Mouse (Mus musculus) cerebellum, postnatal 36 days (tissue): ENCODE measurements around the gene Vmn1r211.
"Not testable (repeated sequence)": the region's sequence is repeated elsewhere in the genome, so short reads cannot be mapped to it uniquely, and the experiment has no call there.

Experiments
- DNase-seq, 2 experiments: peaks; one replicate each; pipeline ENCODE4 v3.0.0; 2021 to 2022; ENCODE audit warnings: mixed read lengths in 2 of 2

Vmn1r211 gene

DNA sequence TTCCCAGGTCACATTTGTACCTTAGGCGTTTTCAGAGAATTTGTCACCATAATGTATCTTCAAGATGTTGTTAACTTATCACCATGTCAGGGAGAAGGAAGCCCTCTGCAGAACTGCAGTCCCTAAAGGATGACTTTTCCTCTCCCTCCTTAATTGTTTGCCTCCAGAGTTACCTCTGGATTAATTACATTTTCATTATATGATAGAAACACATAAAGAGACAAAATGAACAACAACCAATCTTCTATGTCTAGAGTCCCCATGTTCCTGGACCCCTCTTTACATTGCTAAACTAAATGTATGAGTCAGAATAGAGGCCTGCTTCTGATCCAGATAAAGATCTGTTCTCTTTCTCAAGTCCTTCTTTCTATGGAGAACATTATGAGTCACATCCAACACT, at the start of gene Vmn1r211:
TSS of gene Vmn1r211 (minus strand) at position 101 of the 400 bp plus-strand sequence.
- no peak for DNase-seq

DNA sequence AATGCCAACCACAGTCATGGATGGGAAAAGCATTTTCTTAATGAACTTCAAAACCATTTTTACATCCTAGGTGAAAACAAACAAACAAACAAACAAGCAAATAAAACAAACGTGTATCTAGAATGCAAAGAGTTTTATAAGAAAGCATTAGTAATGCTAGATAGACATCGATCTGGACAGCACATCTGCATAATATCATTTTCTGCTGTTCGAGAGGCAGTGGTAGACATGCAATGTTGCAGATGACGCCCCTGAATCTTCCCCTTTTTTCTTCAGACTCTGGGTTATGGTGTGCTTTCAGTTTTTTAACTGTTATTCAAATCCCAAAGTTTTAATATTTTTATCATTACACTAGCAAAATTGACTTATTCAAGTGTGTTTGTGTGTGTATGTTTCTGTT, 26.7 kb upstream of the Vmn1r211 start, which contains the start of gene Vmn1r212:
TSS of gene Vmn1r212 (minus strand) at position 101 of the 400 bp plus-strand sequence.
- no peak for DNase-seq

DNA sequence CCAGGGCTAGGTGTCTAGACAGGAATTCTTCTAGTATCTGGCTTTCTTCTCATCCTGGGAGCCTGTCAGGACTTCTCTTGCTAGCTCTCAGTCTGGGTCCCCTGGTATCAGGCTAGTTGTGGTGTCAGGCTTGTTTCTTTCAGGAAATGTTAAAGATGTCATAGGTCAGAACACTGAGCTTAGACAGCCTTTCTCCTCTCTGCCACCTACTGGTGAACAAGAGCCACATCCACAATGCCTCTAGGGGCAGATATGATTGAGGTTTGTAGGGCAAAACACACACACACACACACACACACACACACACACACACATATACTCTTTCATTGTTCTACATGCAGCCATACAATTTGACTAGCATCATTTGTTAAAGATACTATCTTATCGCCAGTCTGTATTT, 21.9 kb upstream of the Vmn1r211 start:
- DNase-seq, result no peak

DNA sequence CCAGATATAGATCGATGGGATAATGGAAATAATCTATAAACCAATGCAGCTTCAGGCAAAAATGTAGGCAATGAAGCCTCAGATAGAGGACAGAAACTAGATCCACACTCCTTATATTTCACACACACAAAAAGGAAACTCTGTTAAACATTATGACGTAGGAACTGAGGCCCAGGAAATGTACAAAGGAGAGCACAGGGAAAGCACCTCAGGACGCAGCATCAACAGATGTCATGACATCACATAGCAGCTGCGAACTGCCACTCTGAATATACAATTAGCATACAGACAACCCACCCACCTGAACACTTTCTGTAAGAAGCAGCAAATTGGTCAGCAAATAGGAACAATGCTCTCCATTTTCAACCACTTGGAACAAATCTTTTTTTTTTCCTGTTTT, 2.6 kb downstream of the Vmn1r211 start:
- no peak for DNase-seq

DNA sequence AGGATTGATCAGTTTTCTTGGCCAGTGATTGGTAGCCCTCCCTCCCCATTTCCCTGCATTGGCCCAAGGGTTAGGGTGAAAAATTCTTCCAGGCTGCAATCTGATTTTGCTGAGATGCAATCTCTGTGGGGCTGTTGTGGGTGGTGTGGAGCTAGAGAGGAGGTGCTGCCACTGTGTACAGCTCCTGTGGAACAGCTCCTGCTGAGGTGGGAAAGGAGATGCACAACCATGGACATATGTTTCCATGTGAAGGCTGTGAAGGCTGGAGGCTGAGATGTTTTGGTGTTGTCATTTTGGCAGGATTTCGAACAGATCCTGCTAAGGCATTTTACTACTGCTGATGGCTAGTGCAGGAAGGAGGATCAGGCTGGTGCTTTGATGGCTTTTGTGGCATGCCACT, 10.6 kb downstream of the Vmn1r211 start:
- DNase-seq, result no peak

DNA sequence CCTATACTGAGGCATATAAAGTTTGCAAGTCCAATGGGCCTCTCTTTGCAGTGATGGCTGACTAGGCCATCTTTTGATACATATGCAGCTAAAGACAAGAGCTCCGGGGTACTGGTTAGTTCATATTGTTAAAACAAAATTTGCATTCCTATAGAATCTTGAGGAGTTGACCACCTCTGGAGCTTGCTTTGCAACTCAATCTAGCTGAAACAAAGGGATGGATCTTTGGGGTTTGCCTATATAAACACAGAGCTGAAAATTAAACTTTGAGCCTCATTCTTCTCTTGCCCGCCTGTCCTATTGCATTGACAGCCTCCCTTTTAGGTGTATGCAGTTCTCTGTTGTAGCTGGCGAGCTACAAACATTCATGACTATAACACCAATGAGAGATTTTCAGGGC, 13.1 kb downstream of the Vmn1r211 start:
- DNase-seq, result not testable (repeated sequence)

DNA sequence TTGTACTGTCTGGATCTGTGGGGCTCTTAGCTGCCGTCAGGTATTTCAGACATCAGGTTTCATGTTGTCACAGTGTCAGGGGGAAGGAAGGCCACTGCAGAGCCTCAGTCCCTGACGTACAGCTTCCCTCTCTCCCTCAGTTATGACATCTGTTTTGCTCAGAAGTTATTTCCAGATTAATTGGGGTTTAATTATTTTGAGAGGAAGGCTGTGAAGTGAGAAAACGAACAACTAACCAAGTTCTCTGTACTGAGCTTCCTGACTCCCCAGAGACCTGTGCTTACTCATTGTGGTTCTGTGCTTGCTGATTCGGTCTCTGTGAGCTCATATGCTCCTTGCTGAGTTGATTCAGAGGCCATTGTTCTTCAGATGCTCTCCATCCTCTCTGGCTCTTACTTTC, 26.1 kb downstream of the Vmn1r211 start, which contains the start of gene Vmn1r210:
TSS of gene Vmn1r210 (minus strand) at position 101 of the 400 bp plus-strand sequence.
- DNase-seq, result no peak

DNA sequence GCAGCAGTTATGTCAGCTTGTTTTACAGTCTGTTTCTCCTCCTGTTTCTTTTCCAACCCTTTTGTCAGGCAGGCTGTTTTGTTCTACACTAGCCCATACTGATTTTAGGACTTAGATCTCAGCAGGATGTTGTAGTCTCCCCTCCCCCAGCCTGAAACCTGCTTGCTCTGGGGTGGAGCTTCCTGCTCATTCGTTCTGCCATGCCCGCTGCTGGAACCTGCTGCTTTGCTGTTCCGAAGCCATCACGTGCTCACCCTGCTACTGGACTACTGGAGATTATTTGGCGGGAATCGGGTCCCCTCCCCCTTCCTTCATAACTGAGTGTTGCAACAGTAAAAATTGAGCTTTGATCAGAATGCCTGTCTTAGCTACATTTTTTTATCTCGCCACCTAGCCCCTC, 28.0 kb downstream of the Vmn1r211 start:
- not testable (repeated sequence) for DNase-seq

DNA sequence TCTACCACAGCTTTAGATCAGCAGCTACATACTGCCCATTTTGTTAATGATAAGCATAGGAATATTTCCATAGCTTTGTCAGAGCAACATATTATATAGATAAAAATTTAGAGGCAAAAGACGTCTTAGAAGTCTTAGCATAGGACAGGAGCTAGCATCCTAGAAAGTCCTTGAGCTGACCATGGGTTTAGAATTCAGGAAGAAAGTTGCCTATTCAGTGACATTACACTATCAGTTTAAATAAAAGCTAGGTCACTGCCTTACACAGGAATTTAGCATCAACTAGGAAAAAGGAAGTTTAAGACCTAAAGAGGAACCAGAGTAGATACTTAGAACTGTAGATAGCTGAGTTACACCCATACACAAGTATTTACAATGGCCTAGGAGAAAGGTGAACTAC, 35.8 kb downstream of the Vmn1r211 start:
- DNase-seq, result not testable (repeated sequence)

DNA sequence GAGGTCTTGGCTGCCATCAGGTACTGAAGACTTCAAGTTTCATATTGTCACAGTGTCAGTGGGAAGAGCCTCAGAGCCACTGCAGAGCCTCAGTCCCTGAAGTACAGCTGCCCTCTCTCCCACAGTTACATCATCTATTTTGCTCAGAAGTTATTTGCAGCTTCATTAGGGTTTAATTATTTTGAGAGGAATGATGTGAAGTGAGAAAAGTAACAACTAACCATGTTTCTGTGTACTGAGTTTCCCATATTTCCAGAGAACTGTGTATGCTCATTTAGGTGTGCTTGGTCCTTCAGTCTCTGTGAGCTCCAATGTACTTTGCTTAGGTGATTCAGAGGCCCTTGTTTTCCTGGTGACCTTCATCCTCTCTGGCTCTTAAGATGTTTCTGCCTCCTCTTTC, 47.8 kb downstream of the Vmn1r211 start, which contains the start of gene Vmn1r209:
TSS of gene Vmn1r209 (minus strand) at position 101 of the 400 bp plus-strand sequence.
- not testable (repeated sequence) for DNase-seq
